ENCODE assay signal across 19 mouse cellular contexts in the genomic region with DNA sequence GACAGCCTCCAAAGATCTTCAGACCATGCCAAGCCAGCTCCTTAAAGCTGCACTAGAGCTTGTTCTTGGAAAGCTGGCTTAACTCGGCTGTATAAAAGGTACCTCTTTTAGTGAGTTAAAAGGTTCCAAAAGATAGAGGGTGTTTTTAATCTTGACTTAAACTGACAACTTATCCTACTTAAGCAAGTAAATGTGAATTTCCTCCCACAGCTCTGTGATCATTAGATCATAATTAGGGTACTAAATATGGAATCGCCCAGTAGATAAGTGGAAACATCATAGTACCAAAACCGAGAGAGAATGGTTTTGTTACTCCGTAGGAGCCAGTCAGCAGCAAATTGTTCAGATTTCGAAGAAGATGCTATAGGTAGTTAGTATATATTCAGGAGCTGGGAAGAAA.
"Had no signal": no experiment of that assay in that cellular context is flagged by ENCODE, and none has a peak within 500 bp of the region (broad histone marks: within the 10 kb centered on the region; RNA-seq: fewer than 3 reads in every experiment).

No protein-coding gene starts in this region.

- H3K4me3 ChIP-seq: kidney, embryonic 15.5 days; left cerebral cortex, adult 2 months; lung, embryonic 15.5 days; stomach, embryonic 15.5 days had no signal

- H3K9me3 ChIP-seq: kidney, embryonic 15.5 days; lung, embryonic 15.5 days; stomach, embryonic 15.5 days had no signal

- H3K9ac ChIP-seq: kidney, embryonic 15.5 days; lung, embryonic 15.5 days; stomach, embryonic 15.5 days had no signal

- DNase-seq: kidney, adult 8-10 months; kidney, postnatal 10 days; kidney, postnatal 36 days; layer of hippocampus, postnatal 36 days; lung, adult 18-20 months; lung, postnatal 14 days; lung, postnatal 4 days; midbrain, embryonic 14.5 days; right cerebral cortex, adult 18-20 months; right cerebral cortex, postnatal 14 days; right cerebral cortex, postnatal 4 days; spleen, adult 18-20 months; thymus, postnatal 36 days had no signal

- H3K4me2 ChIP-seq: kidney, embryonic 15.5 days; lung, embryonic 15.5 days; midbrain, embryonic 11.5 days; stomach, embryonic 15.5 days had no signal

- H3K27me3 ChIP-seq: kidney, embryonic 15.5 days; lung, embryonic 15.5 days; stomach, embryonic 15.5 days had no signal

- ATAC-seq: intestine, postnatal 0 days had no signal

- H3K27ac ChIP-seq: kidney, embryonic 15.5 days; left cerebral cortex, adult 2 months; lung, embryonic 15.5 days; stomach, embryonic 15.5 days had no signal

- H3K4me1 ChIP-seq: kidney, embryonic 15.5 days; lung, embryonic 15.5 days; stomach, embryonic 15.5 days had no signal

- H3K36me3 ChIP-seq: kidney, embryonic 15.5 days; lung, embryonic 15.5 days; stomach, embryonic 15.5 days had no signal
